Mouse (Mus musculus) liver, postnatal 0 days (tissue): ENCODE results near the gene Gars. TPM values are rescaled to one million over a fixed set of nuclear protein-coding genes. Genes with fewer than 3 reads are reported as not detected.

ENCODE experiments used
- ATAC-seq: fragments of 200-750 bp; cut with Nextera tagmentation; 2 replicates; pipeline ENCODE4 v1.8.0; 2017; ENCODE audit warnings: mild to moderate bottlenecking, moderate library complexity
- DNase-seq: peaks from one replicate; pipeline ENCODE4 v3.0.0-alpha.2; 2016
- H3K27ac ChIP-seq: fragments of 300-500 bp; sonication (generic); 2 replicates; pipeline ENCODE4 v1.5.1; 2014; ENCODE audit warnings: antibody characterized with exemption, moderate library complexity, mild to moderate bottlenecking, low read depth
- H3K27me3 ChIP-seq: fragments of 300-500 bp; sonication (generic); 2 replicates; pipeline ENCODE4 v1.6.1; 2014; ENCODE audit warnings: low read length, control low read depth, mixed read lengths; ENCODE audit not compliant: insufficient read depth
- H3K36me3 ChIP-seq: fragments of 300-500 bp; sonication (generic); replicated peaks from 2 replicates; pipeline ENCODE4 v1.6.1; 2014; ENCODE audit warnings: mild to moderate bottlenecking, control low read depth, low read length, moderate library complexity, mixed read lengths; ENCODE audit not compliant: insufficient read depth
- H3K4me1 ChIP-seq: fragments of 300-500 bp; sonication (generic); 2 replicates; pipeline ENCODE4 v1.6.1; 2014; ENCODE audit warnings: antibody characterized with exemption, mild to moderate bottlenecking, control low read depth; ENCODE audit not compliant: insufficient read depth
- H3K4me2 ChIP-seq: fragments of 300-500 bp; sonication (generic); 2 replicates; pipeline ENCODE4 v1.6.1; 2014; ENCODE audit warnings: low read depth, mild to moderate bottlenecking, low read length, moderate library complexity, mixed read lengths
- H3K4me3 ChIP-seq: fragments of 300-500 bp; sonication (generic); 2 replicates; pipeline ENCODE4 v1.5.1; 2014; ENCODE audit warnings: low read depth, low read length
- H3K9ac ChIP-seq: fragments of 300-500 bp; sonication (generic); replicated peaks from 2 replicates; pipeline ENCODE4 v1.6.1; 2014; ENCODE audit warnings: mild to moderate bottlenecking, moderate library complexity
- H3K9me3 ChIP-seq: fragments of 300-500 bp; sonication (generic); 2 replicates; pipeline ENCODE4 v1.6.1; 2016; ENCODE audit warnings: mild to moderate bottlenecking, control low read depth, low read length, mixed read lengths
- CTCF ChIP-seq: sonication (generic); IDR thresholded peaks from 2 replicates; pipeline ENCODE4 v1.5.1; 2016; ENCODE audit warnings: antibody characterized with exemption, low read depth
- EP300 ChIP-seq: IDR thresholded peaks from 2 replicates; pipeline ENCODE4 v1.6.1; 2016; ENCODE audit warnings: antibody characterized with exemption, low read depth, mild to moderate bottlenecking
- whole genome bisulfite sequencing: fragments of 180-500 bp; shearing (Covaris S2); extraction: QIAGEN DNeasy Blood & Tissue Kit; methylation state at CpG from one replicate; pipeline ENCODE4 v1.1.7; 2014; ENCODE audit not compliant: insufficient replicate concordance; 5-methylcytosine and 5-hydroxymethylcytosine counted together
- polyA plus RNA-seq: library from polyadenylated mRNA; unstranded; fragments of >200 nt; fragmentation: Nextera tagmentation; extraction: Ambion mirVana; gene quantifications from 2 replicates; pipeline ENCODE4 v1.2.1, GENCODE M21; 2015

Gene Gars
- polyA plus RNA-seq, 1 experiment from 2014 or later: 57.4 TPM

DNA sequence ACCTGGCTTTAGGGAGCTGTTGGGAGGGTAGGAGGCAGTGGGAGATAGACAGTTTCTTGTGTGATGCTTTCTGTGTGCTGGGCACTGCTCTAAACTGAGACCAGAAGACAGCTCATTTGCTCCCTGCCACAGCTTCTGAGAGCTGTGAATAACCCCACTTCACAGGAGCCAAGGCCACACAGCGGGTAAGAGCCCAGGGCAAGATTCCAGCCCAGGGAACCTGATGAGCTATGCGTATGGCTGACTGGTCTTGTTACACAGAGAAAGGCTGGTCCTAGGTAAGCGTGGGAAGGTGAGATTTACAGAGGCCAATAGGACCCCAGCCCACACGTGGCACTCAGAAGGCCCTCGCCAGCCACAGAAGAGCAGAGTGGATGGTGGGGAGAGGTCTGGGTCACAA lies 88.8 kb downstream of the Gars start:
- Histone ChIP-seq H3K4me1 (no peaks in the 10 kb centered on the region), H3K9me3 (no peaks in the 10 kb centered on the region), H3K4me3 (no peak overlapping the region), H3K36me3 (no peaks in the 10 kb centered on the region), H3K27me3 (no peaks in the 10 kb centered on the region), H3K4me2 (no peak overlapping the region), H3K27ac (no peak overlapping the region), H3K9ac (no peak overlapping the region)
- 81% methylated on average over 5 of the region's 5 CpGs for WGBS
- DNase-seq: no peak
- TF ChIP-seq EP300 (no peak), CTCF (no peak)
- ATAC-seq: no peak

DNA sequence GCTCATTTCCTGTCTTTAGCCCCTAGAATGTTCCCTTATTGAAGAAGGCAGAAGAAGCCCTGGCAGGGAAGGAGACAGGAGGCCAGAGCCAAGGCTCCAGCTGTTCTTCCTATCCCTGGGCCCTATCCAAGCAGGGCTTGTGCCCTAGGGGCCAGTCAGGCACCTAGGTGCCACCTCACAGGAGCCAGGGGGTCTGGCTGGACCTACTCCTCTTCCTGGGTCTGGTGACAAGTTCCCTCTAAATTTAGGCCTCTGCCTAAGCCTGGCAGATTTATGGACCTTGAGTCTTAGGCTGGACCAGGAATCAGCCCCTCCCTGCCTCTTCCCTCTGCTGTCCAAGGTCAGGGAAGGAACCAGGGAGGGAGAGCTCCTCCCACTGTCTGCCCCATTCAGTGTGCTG lies 90.6 kb downstream of the Gars start:
- H3K9ac ChIP-seq: no peak overlapping the region
- H3K4me3 ChIP-seq: no peak overlapping the region
- no peaks in the 10 kb centered on the region for H3K27me3 ChIP-seq
- H3K4me2 ChIP-seq: no peak overlapping the region
- no peak for TF ChIP-seq EP300
- TF ChIP-seq CTCF: no peak
- ATAC-seq (no peak), DNase-seq (no peak)
- no peak overlapping the region for H3K27ac ChIP-seq
- no peaks in the 10 kb centered on the region for H3K9me3 ChIP-seq
- no peaks in the 10 kb centered on the region for H3K4me1 ChIP-seq
- no peaks in the 10 kb centered on the region for H3K36me3 ChIP-seq

Other genes starting within 250 kb of the Gars start
- gene Znrf2, start 221.1 kb upstream of the Gars start, polyA plus RNA-seq: 4.4 and 4.9 TPM in 2 replicates
- gene Nod1, start 65.4 kb upstream of the Gars start, polyA plus RNA-seq: 2.7 and 3.3 TPM in 2 replicates
- gene Ggct, start 45.1 kb upstream of the Gars start, polyA plus RNA-seq: 9.2 and 10.7 TPM in 2 replicates
- not detected in 2 replicates for gene Crhr2, start 95.0 kb downstream of the Gars start, polyA plus RNA-seq
- gene Inmt, start 137.0 kb downstream of the Gars start, polyA plus RNA-seq: 9.8 and 18.7 TPM in 2 replicates
- 1.0 and 1.7 TPM in 2 replicates for gene Mindy4, start 165.4 kb downstream of the Gars start, polyA plus RNA-seq